Mouse (Mus musculus) forelimb bud, embryonic 11.5 days (tissue): Measurements from ENCODE around the gene Bmp2.

Experiments used
- DNase-seq: peaks from one replicate; pipeline ENCODE4 v3.0.0-alpha.2; 2012; ENCODE audit warnings: low read depth, low spot score

The Bmp2 gene

DNA sequence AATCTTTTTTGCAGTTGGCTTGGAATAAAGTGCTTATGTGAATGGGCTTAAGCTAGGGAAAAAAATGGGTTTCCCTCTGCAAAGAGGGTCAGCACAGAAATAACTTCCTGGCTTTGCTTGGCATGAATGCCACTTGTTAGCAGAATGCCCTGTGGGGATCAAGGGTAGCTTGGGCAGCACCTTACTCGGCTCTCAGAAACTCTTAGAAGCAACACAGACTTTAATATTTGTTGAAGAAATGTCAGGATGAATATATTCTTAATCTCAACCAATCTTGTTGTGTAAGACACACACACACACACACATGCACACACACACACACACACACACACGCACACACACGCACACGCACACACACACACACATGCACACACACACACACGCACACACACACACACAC lies 13.5 kb downstream of the Bmp2 start:
- DNase-seq, result no peak

GRCm38 (mm10) chr2:133565995-133566710 lies 14.2 kb downstream of the Bmp2 start:
- peak; percentile 59 for DNase-seq

DNA sequence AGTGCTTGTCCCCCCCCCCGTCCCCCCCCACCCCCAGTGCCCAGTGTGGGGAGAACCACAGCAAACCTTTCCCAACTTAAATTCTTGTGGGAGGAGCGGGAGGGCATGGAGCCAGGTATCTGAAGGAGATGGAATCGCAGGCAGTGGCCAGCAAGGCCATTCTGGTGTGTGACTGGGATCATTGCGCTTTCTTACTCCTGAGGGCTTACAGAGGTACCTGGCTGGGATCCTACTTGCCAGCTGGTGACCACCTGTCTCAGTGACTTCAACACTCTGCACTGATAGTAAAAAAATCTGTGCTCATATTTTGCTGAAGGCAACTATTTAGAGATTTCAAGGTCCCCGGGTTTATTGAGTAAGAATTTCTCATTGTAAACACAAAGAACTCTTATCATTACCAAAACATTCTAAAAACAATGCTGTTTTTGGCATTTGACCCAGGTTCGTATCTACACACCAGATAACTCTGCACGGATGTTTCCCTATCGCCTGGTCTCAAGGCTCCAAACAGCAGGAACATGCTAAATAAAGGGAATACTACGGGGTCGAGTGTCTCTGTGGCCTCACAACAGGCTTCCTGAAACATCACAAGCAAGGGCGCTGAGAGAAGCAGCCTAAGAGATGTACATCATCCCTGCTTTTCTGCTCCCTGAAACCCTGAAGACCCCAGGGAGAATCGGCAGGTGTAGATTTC lies 39.8 kb downstream of the Bmp2 start:
- no peak for DNase-seq
